Mouse (Mus musculus) liver, embryonic 14.5 days (tissue): ENCODE data around the gene 2810408A11Rik. TPM values are rescaled to one million over a fixed set of nuclear protein-coding genes. Genes with fewer than 3 reads are reported as not detected.
"Not testable (repeated sequence)": the region's sequence is repeated elsewhere in the genome, so short reads cannot be mapped to it uniquely, and the experiment has no call there.

ENCODE experiments used
- ATAC-seq: fragments of 200-750 bp; cut with Nextera tagmentation; 2 replicates; pipeline ENCODE4 v1.8.0; 2017; ENCODE audit warnings: moderate number of reproducible peaks, mild to moderate bottlenecking, moderate library complexity; ENCODE audit not compliant: insufficient read depth
- DNase-seq, 3 experiments: peaks; one replicate each; pipeline ENCODE4 v3.0.0-alpha.2; 2012 to 2013; ENCODE audit warnings: low read depth in 3 of 3, low spot score in 3 of 3
- H3K27ac ChIP-seq: fragments of 300-500 bp; sonication (generic); 2 replicates; pipeline ENCODE4 v1.5.1; 2014; ENCODE audit warnings: moderate library complexity, mild to moderate bottlenecking, control low read depth, inconsistent platforms
- H3K27me3 ChIP-seq: fragments of 300-500 bp; sonication (generic); 2 replicates; pipeline ENCODE4 v1.6.1; 2014; ENCODE audit warnings: mild to moderate bottlenecking, low read length, moderate library complexity; ENCODE audit not compliant: control insufficient read depth, insufficient read depth
- H3K36me3 ChIP-seq: fragments of 300-500 bp; sonication (generic); replicated peaks from 2 replicates; pipeline ENCODE4 v1.6.1; 2014; ENCODE audit warnings: low read depth; ENCODE audit not compliant: control insufficient read depth, insufficient read depth
- H3K4me1 ChIP-seq, 2 experiments: fragments of 200-500 bp in 1 of 2; fragments of 300-500 bp in 1 of 2; sonication (generic) in 1 of 2; replicated peaks; 2 replicates each; pipeline ENCODE4 v1.6.1; 2012 to 2014; ENCODE audit warnings: antibody characterized with exemption in 1 of 2, inconsistent platforms in 1 of 2, low read length in 1 of 2; ENCODE audit not compliant: control insufficient read depth in 2 of 2, insufficient read depth in 2 of 2
- H3K4me2 ChIP-seq: fragments of 300-500 bp; sonication (generic); 2 replicates; pipeline ENCODE4 v1.6.1; 2014; ENCODE audit warnings: low read depth, mild to moderate bottlenecking, control low read depth, moderate library complexity
- H3K4me3 ChIP-seq, 2 experiments: fragments of 200-500 bp in 1 of 2; fragments of 300-500 bp in 1 of 2; sonication (generic) in 1 of 2; 2 replicates each; pipeline ENCODE4 v1.5.1; 2012 to 2014; ENCODE audit warnings: low read depth in 2 of 2, low read length in 2 of 2, mild to moderate bottlenecking in 2 of 2, control low read depth in 1 of 2, inconsistent platforms in 1 of 2, moderate library complexity in 1 of 2; ENCODE audit not compliant: insufficient read depth in 1 of 2
- H3K9ac ChIP-seq: fragments of 300-500 bp; sonication (generic); replicated peaks from 2 replicates; pipeline ENCODE4 v1.6.1; 2014; ENCODE audit warnings: mild to moderate bottlenecking, control low read depth, moderate library complexity
- H3K9me3 ChIP-seq: fragments of 300-500 bp; sonication (generic); 2 replicates; pipeline ENCODE4 v1.6.1; 2016; ENCODE audit warnings: low read length, mixed read lengths; ENCODE audit not compliant: control insufficient read depth
- CTCF ChIP-seq: IDR thresholded peaks from 2 replicates; pipeline ENCODE4 v1.5.1; 2016; ENCODE audit warnings: antibody characterized with exemption, low read depth, control low read depth
- EP300 ChIP-seq: IDR thresholded peaks from 2 replicates; pipeline ENCODE4 v1.6.1; 2016; ENCODE audit warnings: antibody characterized with exemption, low read depth
- WGBS: fragments of 180-500 bp; shearing (Covaris S2); extraction: QIAGEN DNeasy Blood & Tissue Kit; methylation state at CpG from one replicate; pipeline ENCODE4 v1.1.7; 2014; ENCODE audit not compliant: insufficient replicate concordance; 5-methylcytosine and 5-hydroxymethylcytosine counted together
- polyA plus RNA-seq, 2 experiments: library from polyadenylated mRNA; depleted of rRNA in 1 of 2; stranded (reverse) in 1 of 2; unstranded in 1 of 2; fragments of >200 nt; fragmentation: Nextera tagmentation in 1 of 2; extraction: Ambion mirVana in 1 of 2; gene quantifications; 2 replicates each; pipeline versions ENCODE4 v1.2.1 to v1.2.3; 2012 to 2014

2810408A11Rik gene
- polyA plus RNA-seq, 2 experiments, result 0.48 to 0.93 TPM

GRCm38 (mm10) chr11:69919661-69920265 is 19.0 kb upstream of the 2810408A11Rik start:
- Histone ChIP-seq H3K4me2 (peak overlapping the region; percentile 100), H3K9me3 (no peaks in the 10 kb centered on the region), H3K36me3 (peaks cover 44% of the 10 kb centered on the region), H3K9ac (peak overlapping the region; percentile 81), H3K4me3 (peak overlapping the region; percentile 99), H3K4me1 (peaks cover 51 to 55% of the 10 kb centered on the region in 2 experiments), H3K27ac (peak overlapping the region; percentile 95), H3K27me3 (no peaks in the 10 kb centered on the region)
- ATAC-seq, result peak; percentile 37
- TF ChIP-seq EP300 (no peak), CTCF (no peak)
- under 1% methylated on average over 17 of the region's 17 CpGs for WGBS
- peak; percentile 80 to 90 (median 85) for DNase-seq

- H3K36me3 ChIP-seq, result peaks cover 44% of the 10 kb centered on the region
- H3K9ac ChIP-seq, result peak overlapping the region; percentile 81
- H3K4me2 ChIP-seq, result peak overlapping the region; percentile 100
- DNase-seq, result no peak
- H3K4me1 ChIP-seq, result peaks cover 51 to 56% of the 10 kb centered on the region in 2 experiments
- peak overlapping the region; percentile 99 for H3K4me3 ChIP-seq
- peak overlapping the region; percentile 95 for H3K27ac ChIP-seq
- ATAC-seq, result no peak
- no peak for TF ChIP-seq CTCF
- no peak for TF ChIP-seq EP300
- H3K27me3 ChIP-seq, result no peaks in the 10 kb centered on the region
- 43% methylated on average over 9 of the region's 9 CpGs for WGBS
- no peaks in the 10 kb centered on the region for H3K9me3 ChIP-seq
These were observed 18.3 kb upstream of the 2810408A11Rik start for GRCm38 (mm10) chr11:69919053-69919452.

GRCm38 (mm10) chr11:69918118-69918517 is 17.3 kb upstream of the 2810408A11Rik start:
- Histone ChIP-seq H3K4me2 (peak overlapping the region; percentile 100), H3K36me3 (peaks cover 44% of the 10 kb centered on the region), H3K4me3 (peak overlapping the region in 1 of 2 experiments; percentile 99; a peak in 2 of 4 replicates), H3K27me3 (no peaks in the 10 kb centered on the region), H3K27ac (peak overlapping the region; percentile 95), H3K9ac (peak overlapping the region; percentile 32; the same call in 1 of the 2 replicates), H3K4me1 (peaks cover 47 to 56% of the 10 kb centered on the region in 2 experiments), H3K9me3 (no peaks in the 10 kb centered on the region)
- DNase-seq, result no peak
- no peak for ATAC-seq
- TF ChIP-seq EP300, result no peak
- TF ChIP-seq CTCF, result no peak
- WGBS, result 68% methylated on average over 5 of the region's 5 CpGs

- peak overlapping the region; percentile 100 for H3K4me2 ChIP-seq
- DNase-seq (no peak), ATAC-seq (no peak)
- H3K27ac ChIP-seq, result peak overlapping the region; percentile 95
- H3K9me3 ChIP-seq, result no peaks in the 10 kb centered on the region
- no peak for TF ChIP-seq CTCF
- no peak for TF ChIP-seq EP300
- H3K9ac ChIP-seq, result no peak overlapping the region
- H3K36me3 ChIP-seq, result peaks cover 48% of the 10 kb centered on the region
- peak overlapping the region in 1 of 2 experiments; percentile 82; a peak in 3 of 4 replicates for H3K4me3 ChIP-seq
- H3K27me3 ChIP-seq, result no peaks in the 10 kb centered on the region
- peaks cover 41 to 54% of the 10 kb centered on the region in 2 experiments for H3K4me1 ChIP-seq
- WGBS, result 62% methylated on average over 8 of the region's 8 CpGs
These were observed 16.7 kb upstream of the 2810408A11Rik start for GRCm38 (mm10) chr11:69917379-69917948.

- H3K4me3 ChIP-seq, result peak overlapping the region; percentile 40 to 82
- peaks cover 54% of the 10 kb centered on the region for H3K36me3 ChIP-seq
- ATAC-seq, H3K27me3 ChIP-seq, DNase-seq, H3K9me3 ChIP-seq: not testable (repeated sequence)
- peak overlapping the region; percentile 100 for H3K4me2 ChIP-seq
- H3K27ac ChIP-seq, result peak overlapping the region; percentile 95
- 19% methylated on average over 7 of the region's 7 CpGs for WGBS
- peak overlapping the region; percentile 92 for H3K9ac ChIP-seq
- peaks cover 36 to 51% of the 10 kb centered on the region in 2 experiments for H3K4me1 ChIP-seq
These were observed 16.0 kb upstream of the 2810408A11Rik start for GRCm38 (mm10) chr11:69916652-69917378.
